In the genomic region with DNA sequence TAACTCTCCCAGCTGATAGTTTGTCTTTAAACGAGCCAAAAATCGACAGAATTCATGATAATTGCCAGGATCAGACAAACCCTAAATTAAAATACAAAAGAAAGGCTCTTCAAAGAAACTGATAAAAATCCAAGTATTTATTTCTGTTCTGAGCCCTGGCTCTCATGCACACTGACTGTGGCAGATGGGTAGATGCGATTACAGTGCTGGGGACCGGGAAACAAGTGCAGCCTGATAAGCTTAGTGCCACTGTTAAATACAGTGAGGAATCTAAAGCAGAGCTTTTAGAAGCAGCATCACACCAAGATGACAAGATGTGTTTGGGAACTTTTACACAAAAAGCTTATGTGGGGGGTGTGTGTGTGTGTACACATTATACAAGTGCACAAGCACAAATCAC, we compare ENCODE assay signal across 25 mouse cellular contexts. TPM values are rescaled to one million over a fixed set of nuclear protein-coding genes. Genes with fewer than 3 reads are reported as not detected.
A peak's percentile ranks its signal among the peaks of the same experiment; 100 is the strongest.
DNase-seq lines count a peak whose midpoint lies in the region; ATAC-seq and TF ChIP-seq lines count a peak whose summit lies in the region.
"Had no signal": no experiment of that assay in that cellular context is flagged by ENCODE, and none has a peak within 500 bp of the region (broad histone marks: within the 10 kb centered on the region; RNA-seq: fewer than 3 reads in every experiment).

No protein-coding gene starts in this region.

- no peak for TF ChIP-seq EP300 in liver, postnatal 0 days (IDR thresholded peaks at IDR 0.05; ENCODE audit: low read depth)
- peak; percentile 61 for TF ChIP-seq EP300 in liver, embryonic 14.5 days (IDR thresholded peaks at IDR 0.05; ENCODE audit: low read depth)

- no peak for TF ChIP-seq CTCF in liver, postnatal 0 days (IDR thresholded peaks at IDR 0.05; ENCODE audit: low read depth)
- TF ChIP-seq CTCF in liver, embryonic 14.5 days (IDR thresholded peaks at IDR 0.05; ENCODE audit: low read depth), result no peak
- no peak for TF ChIP-seq CTCF in left cerebral cortex, adult 2 months (IDR thresholded peaks at IDR 0.05)

- H3K4me3 ChIP-seq in liver, postnatal 0 days (ENCODE audit: low read depth, low read length), result no peak overlapping the region
- no peak overlapping the region for H3K4me3 ChIP-seq in liver, embryonic 11.5 days (ENCODE audit: low read depth, low read length)
- no peak overlapping the region for H3K4me3 ChIP-seq in liver, embryonic 14.5 days (ENCODE audit: insufficient read depth in 1 of 2, low read depth in 2 of 2, low read length in 2 of 2)
- no peak overlapping the region for H3K4me3 ChIP-seq in left cerebral cortex, adult 2 months
- H3K4me3 ChIP-seq: heart, adult 2 months; heart, embryonic 10.5 days; heart, embryonic 13.5 days had no signal

- DNase-seq in liver, result peak; percentile 39
- no peak for DNase-seq in liver, postnatal 0 days
- DNase-seq in liver, embryonic 11.5 days (ENCODE audit: low spot score), result no peak
- peak; percentile 28 to 52 (median 37) for DNase-seq in liver, embryonic 14.5 days (ENCODE audit: low read depth in 3 of 3, low spot score in 3 of 3)
- no peak for DNase-seq in left cerebral cortex, adult 2 months (ENCODE audit: extremely low spot score in 1 of 2, low spot score in 2 of 2)
- no peak for DNase-seq in urinary bladder, adult 2 months (ENCODE audit: low spot score)
- no peak for DNase-seq in adrenal gland, postnatal 14 days
- DNase-seq: adrenal gland, adult 8-10 months; adrenal gland, postnatal 36 days; cerebellum, adult 18-20 months; cerebellum, adult 9-10 months; cerebellum, postnatal 14 days; forebrain, postnatal 0 days; gastrocnemius, postnatal 10 days; gastrocnemius, postnatal 36 days; heart, adult 2 months; heart, postnatal 14 days; heart, postnatal 4 days had no signal

- intact Hi-C loops in left cerebral cortex, adult 2 months (cut with DNase I), result no loop called here

- H3K4me2 ChIP-seq in liver, postnatal 0 days (ENCODE audit: low read depth, low read length), result no peak overlapping the region
- H3K4me2 ChIP-seq in liver, embryonic 11.5 days, result no peak overlapping the region
- no peak overlapping the region for H3K4me2 ChIP-seq in liver, embryonic 14.5 days (ENCODE audit: low read depth)
- H3K4me2 ChIP-seq: heart, embryonic 13.5 days; hindbrain, embryonic 14.5 days had no signal

- H3K36me3 ChIP-seq in liver, postnatal 0 days (replicated peaks; ENCODE audit: insufficient read depth, low read length), result no peaks in the 10 kb centered on the region
- no peaks in the 10 kb centered on the region for H3K36me3 ChIP-seq in liver, embryonic 11.5 days (ENCODE audit: control insufficient read depth, insufficient read depth, low read length)
- no peaks in the 10 kb centered on the region for H3K36me3 ChIP-seq in liver, embryonic 14.5 days (replicated peaks; ENCODE audit: control insufficient read depth, insufficient read depth, low read depth)
- H3K36me3 ChIP-seq: heart, embryonic 13.5 days had no signal

- H3K27me3 ChIP-seq in liver, postnatal 0 days (ENCODE audit: insufficient read depth, low read length), result no peaks in the 10 kb centered on the region
- H3K27me3 ChIP-seq in liver, embryonic 11.5 days (replicated peaks; ENCODE audit: control insufficient read depth, insufficient read depth, low read length), result no peaks in the 10 kb centered on the region
- no peaks in the 10 kb centered on the region for H3K27me3 ChIP-seq in liver, embryonic 14.5 days (ENCODE audit: control insufficient read depth, insufficient read depth, low read length)
- H3K27me3 ChIP-seq: heart, embryonic 13.5 days had no signal

- no peak for ATAC-seq in liver, postnatal 0 days
- peak; percentile 80 for ATAC-seq in liver, embryonic 11.5 days (replicated peaks; ENCODE audit: low FRiP score)
- ATAC-seq in liver, embryonic 14.5 days (ENCODE audit: insufficient read depth), result peak; percentile 62; the same call in 1 of the 2 replicates
- ATAC-seq in megakaryocyte-erythroid progenitor cell, adult 5-6 weeks (replicated peaks; ENCODE audit: low FRiP score, low TSS enrichment, poor library complexity, severe bottlenecking), result peak; percentile 98
- ATAC-seq: forebrain, embryonic 14.5 days; forebrain, postnatal 0 days; hindbrain, postnatal 0 days; inflammation-experienced regulatory T-cells, adult 6 months had no signal

- H3K9ac ChIP-seq in liver, postnatal 0 days (replicated peaks), result no peak overlapping the region
- no peak overlapping the region for H3K9ac ChIP-seq in liver, embryonic 11.5 days (ENCODE audit: low read depth, low read length)
- H3K9ac ChIP-seq in liver, embryonic 14.5 days (replicated peaks), result no peak overlapping the region
- H3K9ac ChIP-seq: forebrain, postnatal 0 days; heart, embryonic 13.5 days; hindbrain, embryonic 14.5 days had no signal

- no peak overlapping the region for H3K27ac ChIP-seq in liver, postnatal 0 days (ENCODE audit: low read depth)
- no peak overlapping the region for H3K27ac ChIP-seq in liver, embryonic 11.5 days (ENCODE audit: low read depth, low read length)
- no peak overlapping the region for H3K27ac ChIP-seq in liver, embryonic 14.5 days
- no peak overlapping the region for H3K27ac ChIP-seq in left cerebral cortex, adult 2 months
- H3K27ac ChIP-seq: heart, adult 2 months; heart, embryonic 10.5 days; heart, embryonic 13.5 days; hindbrain, embryonic 14.5 days; hindbrain, postnatal 0 days had no signal

- WGBS in liver, postnatal 0 days (ENCODE audit: insufficient replicate concordance), result 56% methylated on average over 4 of the region's 4 CpGs
- 70% methylated on average over 4 of the region's 4 CpGs for WGBS in liver, embryonic 11.5 days
- 19% methylated on average over 4 of the region's 4 CpGs for WGBS in liver, embryonic 14.5 days (ENCODE audit: insufficient replicate concordance)

- no peaks in the 10 kb centered on the region for H3K4me1 ChIP-seq in liver, postnatal 0 days (ENCODE audit: insufficient read depth)
- H3K4me1 ChIP-seq in liver, embryonic 11.5 days (replicated peaks; ENCODE audit: control insufficient read depth, insufficient read depth, low read length), result no peaks in the 10 kb centered on the region; the same call in 1 of the 2 replicates
- H3K4me1 ChIP-seq in liver, embryonic 14.5 days (replicated peaks; ENCODE audit: control insufficient read depth in 2 of 2, insufficient read depth in 2 of 2, low read length in 1 of 2), result peaks cover 0 to 2% of the 10 kb centered on the region in 2 experiments; a peak in 1 of 4 replicates
- H3K4me1 ChIP-seq: heart, embryonic 10.5 days; heart, embryonic 13.5 days had no signal

- H3K9me3 ChIP-seq in liver, postnatal 0 days (ENCODE audit: low read length), result no peaks in the 10 kb centered on the region
- no peaks in the 10 kb centered on the region for H3K9me3 ChIP-seq in liver, embryonic 11.5 days (ENCODE audit: control insufficient read depth, low read length)
- no peaks in the 10 kb centered on the region for H3K9me3 ChIP-seq in liver, embryonic 14.5 days (ENCODE audit: control insufficient read depth, low read length)
- H3K9me3 ChIP-seq: heart, embryonic 10.5 days; heart, embryonic 13.5 days had no signal

RNA-seq across cellular contexts. Expression of a gene that starts 34.3 kb away (rescaled TPM):
- 1.1 and 1.2 TPM in 2 replicates for polyA plus RNA-seq in liver, postnatal 0 days (2015; fragmentation: Nextera tagmentation; extraction: Ambion mirVana)
- 8.5 and 9.9 TPM in 2 replicates for polyA plus RNA-seq in liver, embryonic 11.5 days (2014; fragmentation: Nextera tagmentation; extraction: Ambion mirVana)
- polyA plus RNA-seq in liver, embryonic 14.5 days (2012; rRNA removed), result 1.4 and 1.7 TPM in 2 replicates
- 3.3 and 4.8 TPM in 2 replicates for polyA plus RNA-seq in liver, embryonic 14.5 days (2014; fragmentation: Nextera tagmentation; extraction: Ambion mirVana)
- total RNA-seq in megakaryocyte-erythroid progenitor cell, adult 5-6 weeks (2014; fragmentation: Nextera tagmentation), result 8.6 and 9.7 TPM in 2 replicates
- total RNA-seq in megakaryocyte-erythroid progenitor cell, adult 5-6 weeks (2017), result 5.9 and 6.6 TPM in 2 replicates
- total RNA-seq in left cerebral cortex, adult 2 months (2021), result 1 to 10 TPM; 7.4 to 7.6 TPM
- polyA plus RNA-seq in urinary bladder, adult 2 months (2012; rRNA removed), result 1.8 and 2.0 TPM in 2 replicates
- total RNA-seq in adrenal gland, postnatal 14 days (2021), result 3.3 and 3.9 TPM in 2 replicates

Comparison
In these comparisons a context has a peak if more than half of its experiments do, and no peak if none do; other contexts are left out.
1. DNase-seq: peak in liver (single experiment) and liver, embryonic 14.5 days (3 of 3); none in liver, postnatal 0 days (single experiment), liver, embryonic 11.5 days (single experiment), left cerebral cortex, adult 2 months (0 of 2), urinary bladder, adult 2 months (single experiment) and adrenal gland, postnatal 14 days (single experiment).